ENCODE assay signal across 8 mouse cellular contexts in genomic region chr16:44542029-44542690, GRCm38 (mm10). TPM values are rescaled to one million over a fixed set of nuclear protein-coding genes. Genes with fewer than 3 reads are reported as not detected.
DNase-seq lines count a peak whose midpoint lies in the region; ATAC-seq and TF ChIP-seq lines count a peak whose summit lies in the region.

No protein-coding gene starts in this region.

- H3K9ac ChIP-seq in intestine, embryonic 15.5 days = no peak overlapping the region
- peak overlapping the region; percentile 35; the same call in 1 of the 2 replicates for H3K9ac ChIP-seq in stomach, postnatal 0 days (ENCODE audit: low read length)

- peaks cover 53% of the 10 kb centered on the region for H3K4me1 ChIP-seq in heart, embryonic 10.5 days
- peaks cover 27% of the 10 kb centered on the region for H3K4me1 ChIP-seq in intestine, embryonic 15.5 days (replicated peaks)
- peaks cover 7% of the 10 kb centered on the region; the same call in 1 of the 2 replicates for H3K4me1 ChIP-seq in stomach, postnatal 0 days (replicated peaks; ENCODE audit: control insufficient read depth, insufficient read depth)

- WGBS in heart, embryonic 10.5 days = 59% methylated on average over 3 of the region's 3 CpGs
- WGBS in intestine, embryonic 15.5 days = 54% methylated on average over 3 of the region's 3 CpGs
- 40% methylated on average over 3 of the region's 3 CpGs for WGBS in stomach, postnatal 0 days

- H3K4me3 ChIP-seq in heart, embryonic 10.5 days = no peak overlapping the region
- no peak overlapping the region for H3K4me3 ChIP-seq in intestine, embryonic 15.5 days (replicated peaks)
- H3K4me3 ChIP-seq in stomach, postnatal 0 days (ENCODE audit: low read depth, low read length) = no peak overlapping the region

- H3K36me3 ChIP-seq in heart, embryonic 10.5 days = no peaks in the 10 kb centered on the region
- H3K36me3 ChIP-seq in intestine, embryonic 15.5 days = no peaks in the 10 kb centered on the region
- no peaks in the 10 kb centered on the region for H3K36me3 ChIP-seq in stomach, postnatal 0 days (ENCODE audit: control insufficient read depth, insufficient read depth, low read length)

- ATAC-seq in intestine, embryonic 15.5 days = peak; percentile 86
- peak; percentile 77; the same call in 1 of the 2 replicates for ATAC-seq in stomach, postnatal 0 days (ENCODE audit: low FRiP score, low TSS enrichment)

- no peak overlapping the region for H3K4me2 ChIP-seq in intestine, embryonic 15.5 days (replicated peaks)
- no peak overlapping the region for H3K4me2 ChIP-seq in stomach, postnatal 0 days (replicated peaks; ENCODE audit: low read depth)

- DNase-seq in heart, embryonic 10.5 days (ENCODE audit: low spot score) = peak; percentile 41
- no peak for DNase-seq in heart, adult 9 months (ENCODE audit: low spot score in 2 of 2)
- DNase-seq in urinary bladder, postnatal 14 days (ENCODE audit: low spot score) = peak; percentile 27
- no peak for DNase-seq in urinary bladder, adult 2 months (ENCODE audit: low spot score)
- no peak for DNase-seq in stomach, postnatal 0 days (ENCODE audit: low spot score)
- DNase-seq in thymus, postnatal 10 days (ENCODE audit: low spot score in 2 of 2) = no peak
- no peak for DNase-seq in layer of hippocampus, postnatal 10 days (ENCODE audit: low spot score in 2 of 2)

- no peak for TF ChIP-seq EP300 in stomach, postnatal 0 days (optimal IDR thresholded peaks at IDR 0.05)

- no peaks in the 10 kb centered on the region for H3K27me3 ChIP-seq in heart, embryonic 10.5 days (ENCODE audit: insufficient read depth, poor library complexity, severe bottlenecking)
- H3K27me3 ChIP-seq in intestine, embryonic 15.5 days (replicated peaks) = no peaks in the 10 kb centered on the region
- H3K27me3 ChIP-seq in stomach, postnatal 0 days (ENCODE audit: control insufficient read depth, insufficient read depth, low read length) = no peaks in the 10 kb centered on the region

- H3K27ac ChIP-seq in heart, embryonic 10.5 days = peak overlapping the region; percentile 37; the same call in 1 of the 2 replicates
- peak overlapping the region; percentile 48; the same call in 1 of the 2 replicates for H3K27ac ChIP-seq in intestine, embryonic 15.5 days
- H3K27ac ChIP-seq in stomach, postnatal 0 days (replicated peaks) = 0 out of 2 replicates have a peak overlapping the region, but pooled peaks have one; percentile 35

- TF ChIP-seq CTCF in stomach, postnatal 0 days (IDR thresholded peaks at IDR 0.05; ENCODE audit: low read depth) = peak; percentile 12; the same call in 1 of the 2 replicates

- no peaks in the 10 kb centered on the region for H3K9me3 ChIP-seq in heart, embryonic 10.5 days
- no peaks in the 10 kb centered on the region for H3K9me3 ChIP-seq in intestine, embryonic 15.5 days
- H3K9me3 ChIP-seq in stomach, postnatal 0 days (ENCODE audit: control insufficient read depth, low read length) = no peaks in the 10 kb centered on the region

RNA-seq across cellular contexts. Expression of gene Boc, which starts 16.5 kb away (rescaled TPM):
- 5.4 and 8.7 TPM in 2 replicates for polyA plus RNA-seq in heart, embryonic 10.5 days (2016; fragmentation: Nextera tagmentation; extraction: Ambion mirVana)
- 23.5 and 30.1 TPM in 2 replicates for polyA plus RNA-seq in urinary bladder, adult 2 months (2012; rRNA removed)
- 9.8 and 10.3 TPM in 2 replicates for polyA plus RNA-seq in intestine, embryonic 15.5 days (2015; fragmentation: Nextera tagmentation; extraction: Ambion mirVana)
- 5.9 and 6.1 TPM in 2 replicates for polyA plus RNA-seq in stomach, postnatal 0 days (2015; fragmentation: Nextera tagmentation; extraction: Ambion mirVana)
- 10 to 100 TPM; 10.8 to 11.3 TPM for total RNA-seq in layer of hippocampus, postnatal 10 days (2021)

Comparison
In these comparisons a context has a peak if more than half of its experiments do, and no peak if none do; other contexts are left out.
1. DNase-seq: peak in heart, embryonic 10.5 days (single experiment) and urinary bladder, postnatal 14 days (single experiment); none in heart, adult 9 months (0 of 2), urinary bladder, adult 2 months (single experiment), stomach, postnatal 0 days (single experiment), thymus, postnatal 10 days (0 of 2) and layer of hippocampus, postnatal 10 days (0 of 2).
2. Peak in every context shown above with its lines, with median percentiles within 50 percentile points of each other: H3K27ac ChIP-seq.